Mouse (Mus musculus) stomach, embryonic 15.5 days (tissue): ENCODE measurements at regions not wholly inside any gene's neighbourhood (a gene's known extent, or its start where the extent isn't known, plus 50 kb on each side); places are given as distances from the start of the nearest gene placed in this dataset.
"Not testable (repeated sequence)": the region's sequence is repeated elsewhere in the genome, so short reads cannot be mapped to it uniquely, and the experiment has no call there.

Source experiments
- ATAC-seq: fragments of 200-750 bp; cut with Nextera tagmentation; 2 replicates; pipeline ENCODE4 v1.8.0; 2017; ENCODE audit warnings: low read depth, moderate number of reproducible peaks, moderate TSS enrichment; ENCODE audit not compliant: insufficient read depth, low FRiP score
- H3K27ac ChIP-seq: fragments of 300-500 bp; sonication (generic); 2 replicates; pipeline ENCODE4 v1.5.1; 2015; ENCODE audit warnings: mild to moderate bottlenecking, inconsistent platforms
- H3K27me3 ChIP-seq: fragments of 300-500 bp; sonication (generic); replicated peaks from 2 replicates; pipeline ENCODE4 v1.6.1; 2015; ENCODE audit warnings: inconsistent platforms
- H3K36me3 ChIP-seq: fragments of 300-500 bp; sonication (generic); 2 replicates; pipeline ENCODE4 v1.6.1; 2015; ENCODE audit warnings: inconsistent platforms
- H3K4me1 ChIP-seq: fragments of 300-500 bp; sonication (generic); 2 replicates; pipeline ENCODE4 v1.6.1; 2015; ENCODE audit warnings: inconsistent platforms
- H3K4me2 ChIP-seq: fragments of 300-500 bp; sonication (generic); 2 replicates; pipeline ENCODE4 v1.6.1; 2015; ENCODE audit warnings: mild to moderate bottlenecking, inconsistent platforms
- H3K4me3 ChIP-seq: fragments of 300-500 bp; sonication (generic); replicated peaks from 2 replicates; pipeline ENCODE4 v1.5.1; 2015; ENCODE audit warnings: inconsistent platforms
- H3K9ac ChIP-seq: fragments of 300-500 bp; sonication (generic); 2 replicates; pipeline ENCODE4 v1.6.1; 2015; ENCODE audit warnings: inconsistent platforms
- H3K9me3 ChIP-seq: fragments of 300-500 bp; sonication (generic); 2 replicates; pipeline ENCODE4 v1.6.1; 2016; ENCODE audit warnings: inconsistent platforms
- WGBS: fragments of 180-500 bp; shearing (Covaris S2); methylation state at CpG from one replicate; pipeline ENCODE4 v1.1.7; 2015; 5-methylcytosine and 5-hydroxymethylcytosine counted together

DNA sequence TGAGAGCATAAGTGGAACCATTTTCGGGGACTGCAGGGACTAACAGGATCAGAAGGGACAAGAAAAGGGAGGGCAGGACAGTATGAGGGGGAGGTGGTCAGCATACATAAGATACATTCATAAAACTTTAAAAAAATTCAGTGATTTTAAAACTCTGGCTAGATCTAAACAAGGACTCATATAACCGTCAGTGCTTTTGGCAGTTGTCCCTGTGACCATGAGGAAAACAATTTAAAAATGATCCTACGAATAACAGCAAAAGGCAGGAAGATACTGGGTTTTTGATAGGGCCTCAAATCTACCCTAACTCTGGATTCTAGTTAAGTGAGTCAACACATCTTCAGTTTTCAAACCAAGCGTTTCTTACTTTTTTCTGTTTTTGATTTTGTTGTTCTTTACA, 106.9 kb upstream of the Eif4g2 start:
- Histone ChIP-seq H3K36me3 (no peaks in the 10 kb centered on the region), H3K4me1 (no peaks in the 10 kb centered on the region), H3K4me2 (no peak overlapping the region), H3K4me3 (no peak overlapping the region), H3K9ac (no peak overlapping the region), H3K27me3 (no peaks in the 10 kb centered on the region), H3K9me3 (no peaks in the 10 kb centered on the region), H3K27ac (no peak overlapping the region)
- no peak for ATAC-seq
- WGBS = 68% methylated on average over 4 of the region's 4 CpGs

DNA sequence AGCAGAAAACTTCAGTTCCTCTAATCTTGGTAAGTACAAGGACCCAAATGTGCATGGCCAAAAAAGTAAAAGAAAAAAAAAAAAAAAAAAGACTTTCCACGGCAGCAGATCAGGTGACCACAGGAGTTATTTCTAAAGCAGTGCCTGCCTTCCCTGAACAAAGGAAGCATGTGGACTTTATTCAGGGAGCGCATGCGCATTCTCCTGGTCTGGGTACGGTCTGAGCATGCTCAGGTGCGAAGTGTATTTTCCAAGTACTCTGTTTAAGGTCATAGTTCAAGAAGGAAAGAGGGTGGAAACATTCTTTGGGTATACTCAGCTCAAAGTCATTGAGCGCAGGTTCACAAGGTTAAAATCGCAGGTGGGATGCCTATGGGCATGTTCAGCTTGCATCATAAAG, 103.1 kb upstream of the Eif4g2 start:
- H3K27me3 ChIP-seq = no peaks in the 10 kb centered on the region
- no peak for ATAC-seq
- 84% methylated on average over 7 of the region's 7 CpGs for WGBS

DNA sequence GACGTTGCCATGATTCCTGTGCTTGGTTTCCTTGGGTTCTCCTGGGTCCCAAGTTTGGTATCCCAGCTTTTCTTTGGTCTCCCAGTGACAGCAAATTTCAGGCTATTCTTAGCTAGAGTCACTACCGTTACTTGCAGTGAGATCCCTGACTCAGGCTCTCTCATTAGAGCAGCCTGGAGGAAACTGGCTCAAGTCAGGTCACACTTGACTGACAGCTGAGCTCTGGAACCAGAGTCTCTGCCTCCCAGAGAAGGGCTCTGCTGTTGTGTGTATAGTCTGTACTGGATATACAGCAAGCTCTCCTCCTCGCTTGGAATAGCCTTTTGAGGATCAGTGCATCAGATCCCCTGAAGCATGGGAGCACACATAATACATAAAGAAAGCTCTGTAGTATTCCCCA, 100.7 kb upstream of the Eif4g2 start:
- H3K9me3 ChIP-seq = no peaks in the 10 kb centered on the region
- H3K27ac ChIP-seq = no peak overlapping the region
- H3K27me3 ChIP-seq = no peaks in the 10 kb centered on the region
- WGBS = 78% methylated on average over 3 of the region's 3 CpGs
- no peak overlapping the region for H3K4me3 ChIP-seq
- H3K4me2 ChIP-seq = no peak overlapping the region
- no peaks in the 10 kb centered on the region for H3K36me3 ChIP-seq
- peaks cover 8% of the 10 kb centered on the region; the same call in 1 of the 2 replicates for H3K4me1 ChIP-seq
- H3K9ac ChIP-seq = no peak overlapping the region
- ATAC-seq = no peak

More for the DNA sequence above, 103.1 kb upstream of the Eif4g2 start:
- H3K9ac ChIP-seq = no peak overlapping the region
- no peak overlapping the region for H3K27ac ChIP-seq
- H3K4me2 ChIP-seq = no peak overlapping the region
- no peaks in the 10 kb centered on the region for H3K9me3 ChIP-seq
- no peak overlapping the region for H3K4me3 ChIP-seq
- no peaks in the 10 kb centered on the region for H3K4me1 ChIP-seq
- no peaks in the 10 kb centered on the region for H3K36me3 ChIP-seq

DNA sequence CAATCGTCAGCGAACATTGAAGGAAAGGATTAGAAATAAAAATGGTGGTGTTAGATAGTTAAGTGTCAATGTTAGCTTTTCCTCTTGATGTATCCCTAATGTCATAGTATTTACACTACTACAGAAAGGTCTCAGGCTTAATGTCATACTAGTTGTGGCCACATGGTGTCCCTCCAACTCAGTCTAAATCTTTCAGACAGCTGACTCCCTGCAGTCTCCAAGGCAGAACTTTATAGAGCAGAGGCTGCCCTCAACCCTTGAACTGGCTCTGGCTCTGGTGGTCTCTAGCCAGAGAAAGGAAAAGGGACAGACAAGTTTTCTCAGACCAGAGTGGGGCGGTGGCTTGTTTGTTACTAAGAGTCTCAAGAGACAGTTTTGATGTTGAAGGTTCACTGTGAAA, 99.5 kb upstream of the Eif4g2 start:
- H3K4me3 ChIP-seq = no peak overlapping the region
- H3K9me3 ChIP-seq = no peaks in the 10 kb centered on the region
- no peaks in the 10 kb centered on the region for H3K36me3 ChIP-seq
- H3K4me2 ChIP-seq = no peak overlapping the region
- no peak overlapping the region for H3K27ac ChIP-seq
- WGBS = 50% methylated on average over 3 of the region's 3 CpGs
- no peak overlapping the region for H3K9ac ChIP-seq
- peaks cover 8% of the 10 kb centered on the region; the same call in 1 of the 2 replicates for H3K4me1 ChIP-seq
- H3K27me3 ChIP-seq = no peaks in the 10 kb centered on the region
- no peak for ATAC-seq

DNA sequence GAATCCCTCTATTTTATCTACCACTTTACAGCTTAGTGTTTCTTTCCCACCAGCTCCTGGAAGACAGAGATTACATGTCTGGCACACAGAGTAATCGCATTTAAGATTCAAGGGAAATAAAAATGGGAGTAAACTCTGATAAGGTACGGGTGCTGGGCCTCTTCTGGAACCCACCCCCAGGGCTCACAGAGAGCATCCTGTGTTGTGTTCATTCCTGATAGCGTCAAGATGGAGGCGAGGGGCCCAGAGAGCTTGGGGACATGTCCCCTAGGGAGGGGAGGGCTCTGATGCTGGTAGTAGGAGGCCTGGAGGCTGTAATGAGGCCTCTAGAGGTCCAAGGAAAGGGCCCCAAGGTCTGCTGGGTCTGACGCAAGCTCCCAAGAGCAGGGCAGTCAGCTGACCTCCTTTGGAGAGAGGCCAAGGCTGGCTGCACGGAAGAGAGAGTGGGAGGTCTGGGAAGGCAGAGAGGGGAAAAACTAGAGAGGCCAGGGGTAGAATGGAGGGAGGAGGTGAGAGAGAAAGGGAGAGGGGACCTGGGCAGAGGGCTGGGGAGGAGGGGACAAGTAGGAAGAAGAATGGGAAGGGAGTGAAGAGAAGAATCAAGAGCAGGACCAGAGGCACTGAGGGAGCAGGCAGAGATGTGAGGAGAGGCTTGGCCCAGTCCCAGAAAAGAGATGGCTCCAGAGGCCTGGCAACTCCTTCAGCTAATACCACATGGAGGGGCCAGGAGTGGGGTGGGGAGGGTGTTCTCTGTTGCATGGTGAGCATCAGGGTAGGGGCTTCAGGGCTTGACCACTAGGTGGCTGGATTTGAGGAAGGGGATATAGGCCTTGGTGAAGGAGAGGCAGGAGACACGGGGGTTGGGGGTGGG, 96.8 kb upstream of the Eif4g2 start:
- ATAC-seq = peak; percentile 83
- H3K9ac ChIP-seq = no peak overlapping the region
- H3K4me2 ChIP-seq = no peak overlapping the region
- H3K27ac ChIP-seq = peak overlapping the region; percentile 60; the same call in 1 of the 2 replicates
- no peak overlapping the region for H3K4me3 ChIP-seq
- H3K4me1 ChIP-seq = peaks cover 8% of the 10 kb centered on the region; the same call in 1 of the 2 replicates
- 33% methylated on average over 7 of the region's 7 CpGs for WGBS
- no peaks in the 10 kb centered on the region for H3K9me3 ChIP-seq
- H3K36me3 ChIP-seq = no peaks in the 10 kb centered on the region
- H3K27me3 ChIP-seq = no peaks in the 10 kb centered on the region

DNA sequence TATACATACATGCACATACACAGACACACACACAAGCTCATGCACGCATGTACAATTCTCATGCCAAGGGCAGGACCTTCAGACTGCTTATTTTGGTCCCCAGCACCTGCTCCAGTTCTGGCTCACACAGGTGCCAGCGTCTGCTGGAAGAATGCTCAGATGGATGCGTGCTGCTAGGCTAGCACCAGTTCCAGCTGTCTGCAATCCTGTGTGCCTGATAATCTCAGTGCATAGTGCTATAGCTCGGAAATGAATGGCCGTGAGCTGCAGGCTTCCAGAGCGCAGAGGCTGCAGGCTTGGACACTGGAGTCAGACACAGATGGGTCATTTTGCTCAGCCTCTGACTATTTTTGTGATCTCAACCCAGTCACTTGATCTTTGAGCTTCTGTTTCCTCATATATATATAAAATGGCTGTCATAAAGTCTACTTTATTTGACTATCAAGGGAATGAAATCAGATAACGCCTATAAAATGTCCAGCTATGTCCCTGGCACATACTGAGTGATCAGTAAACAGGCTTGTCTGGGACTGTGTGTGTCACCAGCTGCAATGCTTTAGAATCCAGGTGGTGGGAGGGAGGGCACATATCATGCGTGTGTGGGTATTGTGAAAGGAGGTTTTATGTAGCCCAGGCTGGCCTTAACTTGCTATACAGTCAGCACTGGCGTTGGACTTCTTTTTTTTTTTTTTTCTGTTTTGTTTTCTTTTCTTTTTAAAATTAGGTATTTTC, 91.7 kb upstream of the Eif4g2 start:
- no peaks in the 10 kb centered on the region for H3K27me3 ChIP-seq
- peaks cover 3% of the 10 kb centered on the region; the same call in 1 of the 2 replicates for H3K4me1 ChIP-seq
- no peak overlapping the region for H3K27ac ChIP-seq
- no peak overlapping the region for H3K4me3 ChIP-seq
- no peaks in the 10 kb centered on the region for H3K9me3 ChIP-seq
- no peak overlapping the region for H3K4me2 ChIP-seq
- H3K9ac ChIP-seq = no peak overlapping the region
- H3K36me3 ChIP-seq = no peaks in the 10 kb centered on the region
- ATAC-seq = no peak
- 76% methylated on average over 9 of the region's 9 CpGs for WGBS

DNA sequence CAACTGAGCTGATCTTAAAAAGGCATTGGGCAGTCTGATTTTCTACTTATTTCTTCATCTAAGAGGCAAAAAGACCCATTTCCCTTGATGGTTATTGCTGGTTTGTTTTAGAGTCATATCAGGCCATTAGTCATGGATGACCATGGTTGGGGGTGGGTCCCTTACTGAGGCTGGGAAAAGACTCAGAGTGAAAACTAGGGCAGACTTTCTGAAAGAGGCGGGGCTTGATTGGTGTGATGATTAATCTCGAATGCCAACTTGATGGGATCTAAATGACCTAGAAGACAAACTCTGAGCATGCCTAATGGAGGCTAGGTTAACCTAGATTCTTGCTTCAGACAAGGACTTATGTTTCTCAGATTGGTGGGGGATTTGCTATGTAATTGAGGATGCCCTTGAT, 89.2 kb upstream of the Eif4g2 start:
- no peak overlapping the region for H3K4me3 ChIP-seq
- H3K4me2 ChIP-seq = no peak overlapping the region
- H3K9me3 ChIP-seq = no peaks in the 10 kb centered on the region
- H3K27ac ChIP-seq = no peak overlapping the region
- no peaks in the 10 kb centered on the region for H3K27me3 ChIP-seq
- no peak overlapping the region for H3K9ac ChIP-seq
- no peaks in the 10 kb centered on the region for H3K36me3 ChIP-seq
- ATAC-seq = no peak
- no peaks in the 10 kb centered on the region for H3K4me1 ChIP-seq
- 76% methylated on average over 2 of the region's 2 CpGs for WGBS

DNA sequence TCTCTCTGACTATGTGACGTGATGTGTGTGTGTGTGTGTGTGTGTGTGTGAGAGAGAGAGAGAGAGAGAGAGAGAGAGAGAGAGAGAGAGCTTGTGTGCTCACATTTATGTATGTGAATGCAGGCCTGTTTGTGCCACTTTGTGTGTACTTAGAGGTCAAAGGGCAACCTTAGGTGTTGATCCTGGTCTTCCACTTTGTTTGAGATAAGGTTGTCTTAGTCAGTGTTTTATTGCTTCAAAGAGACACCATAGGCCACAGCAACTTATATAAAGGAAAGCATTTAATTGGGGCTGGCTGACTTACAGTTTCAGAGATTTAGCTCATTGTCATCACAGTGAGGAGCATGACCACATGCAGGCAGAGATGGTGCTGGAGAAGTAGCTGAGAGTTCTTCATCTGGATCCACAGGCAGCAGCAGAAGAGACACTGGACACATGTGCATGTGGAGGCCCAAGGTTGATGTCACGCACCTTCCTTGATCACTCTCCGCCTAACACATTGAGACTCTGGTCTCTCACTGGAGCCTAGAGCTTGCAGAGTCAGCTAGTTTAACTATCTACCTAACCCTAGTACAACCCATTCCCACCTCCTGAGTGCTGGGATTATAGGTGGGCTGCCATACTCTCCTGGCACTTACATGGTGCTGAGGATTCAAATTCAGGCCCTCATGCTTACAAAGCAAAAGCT, 85.9 kb upstream of the Eif4g2 start:
- not testable (repeated sequence) for H3K9ac ChIP-seq, H3K4me3 ChIP-seq, H3K36me3 ChIP-seq, H3K4me1 ChIP-seq, H3K4me2 ChIP-seq, H3K27me3 ChIP-seq, H3K9me3 ChIP-seq, ATAC-seq, H3K27ac ChIP-seq
- WGBS = 82% methylated on average over 3 of the region's 3 CpGs

DNA sequence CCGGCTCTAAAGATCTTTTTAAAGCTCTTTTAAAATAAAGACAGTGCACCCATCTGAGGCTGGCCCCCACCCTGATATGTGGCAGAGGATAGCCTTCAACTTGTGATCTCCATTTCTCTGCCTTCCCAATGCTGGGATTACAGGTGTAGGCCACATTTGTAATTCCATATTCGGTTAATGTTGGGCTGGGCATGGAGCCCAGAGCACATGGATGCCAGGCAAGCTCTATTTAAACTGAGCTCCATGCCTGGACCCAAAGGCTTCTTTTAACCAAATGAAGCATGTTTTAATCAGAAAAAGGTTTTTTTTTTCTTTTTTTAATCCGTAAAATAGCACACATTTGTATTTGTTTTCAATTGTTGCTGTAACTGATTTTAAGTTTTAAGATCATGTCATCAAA, 82.2 kb upstream of the Eif4g2 start:
- Histone ChIP-seq H3K4me3 (no peak overlapping the region), H3K4me2 (no peak overlapping the region), H3K9me3 (no peaks in the 10 kb centered on the region), H3K9ac (no peak overlapping the region), H3K27ac (no peak overlapping the region), H3K4me1 (no peaks in the 10 kb centered on the region), H3K36me3 (no peaks in the 10 kb centered on the region), H3K27me3 (no peaks in the 10 kb centered on the region)
- 84% methylated on average over 3 of the region's 3 CpGs for WGBS
- no peak for ATAC-seq

DNA sequence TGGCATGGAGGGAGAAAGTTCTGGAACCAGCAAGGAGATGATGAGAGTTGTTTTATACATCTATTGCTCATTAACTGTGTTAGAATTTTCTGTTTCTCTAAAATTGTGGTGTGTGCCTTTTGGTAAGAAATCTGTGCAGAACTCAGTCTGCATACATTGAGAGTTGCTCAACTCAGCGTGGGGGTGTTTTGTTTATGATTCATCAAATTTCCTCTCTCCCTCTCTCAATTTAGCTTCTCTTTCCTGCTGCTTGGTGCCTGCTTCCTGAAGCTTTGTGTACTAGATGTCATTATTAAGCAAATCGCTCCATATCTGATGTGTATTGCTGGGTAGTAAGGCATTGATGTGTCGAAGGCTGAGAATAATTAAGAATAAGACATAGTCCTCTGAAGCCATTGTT, 81.4 kb upstream of the Eif4g2 start:
- no peak overlapping the region for H3K4me2 ChIP-seq
- no peaks in the 10 kb centered on the region for H3K27me3 ChIP-seq
- WGBS = 68% methylated on average over 3 of the region's 3 CpGs
- no peak overlapping the region for H3K9ac ChIP-seq
- H3K4me3 ChIP-seq = no peak overlapping the region
- no peaks in the 10 kb centered on the region for H3K9me3 ChIP-seq
- H3K4me1 ChIP-seq = no peaks in the 10 kb centered on the region
- ATAC-seq = no peak
- no peak overlapping the region for H3K27ac ChIP-seq
- no peaks in the 10 kb centered on the region for H3K36me3 ChIP-seq

DNA sequence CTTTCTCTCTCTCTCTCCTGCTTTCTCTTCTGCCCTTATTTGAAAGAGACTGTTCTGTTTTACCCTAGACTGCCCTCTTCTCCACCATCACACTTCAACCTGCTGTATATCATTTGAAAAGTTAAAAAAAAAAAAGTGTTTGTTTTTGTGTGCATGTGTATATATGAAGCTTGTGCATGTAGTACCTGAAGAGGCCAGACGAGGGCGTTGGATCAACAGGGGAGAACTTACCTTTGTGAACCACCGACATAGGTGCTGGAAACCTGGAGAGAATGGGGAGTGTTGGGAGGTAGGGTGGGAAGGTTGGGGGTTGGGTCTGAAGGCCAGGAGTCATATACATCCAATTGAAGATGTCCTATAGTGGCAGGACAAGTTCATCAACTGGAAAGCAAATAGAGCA, 81.0 kb upstream of the Eif4g2 start:
- Histone ChIP-seq H3K4me1 (no peaks in the 10 kb centered on the region), H3K36me3 (no peaks in the 10 kb centered on the region), H3K9ac (no peak overlapping the region), H3K27me3 (no peaks in the 10 kb centered on the region), H3K27ac (no peak overlapping the region), H3K4me3 (no peak overlapping the region), H3K4me2 (no peak overlapping the region), H3K9me3 (no peaks in the 10 kb centered on the region)
- ATAC-seq = no peak
- 45% methylated on average over 3 of the region's 3 CpGs for WGBS

DNA sequence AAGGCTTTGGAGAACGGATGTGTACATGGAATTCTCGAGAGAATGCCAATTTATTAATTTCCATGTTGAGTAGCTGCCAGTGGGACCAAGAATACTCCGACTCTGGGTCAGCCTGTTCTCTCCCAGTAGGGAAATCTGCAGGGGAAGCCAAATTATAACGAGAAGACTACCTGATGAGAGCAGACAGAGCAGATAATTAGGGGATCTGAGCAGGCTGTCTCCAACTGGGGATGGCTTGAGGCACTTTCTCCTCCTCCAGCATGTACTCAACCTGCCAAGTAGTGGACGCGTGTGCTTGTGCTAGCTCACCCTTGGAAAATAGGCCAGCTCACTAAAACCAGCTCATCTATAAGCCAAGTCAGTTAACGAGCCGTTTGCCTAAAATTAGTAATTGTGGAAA, 80.5 kb upstream of the Eif4g2 start:
- ATAC-seq = no peak
- 77% methylated on average over 8 of the region's 8 CpGs for WGBS
- Histone ChIP-seq H3K36me3 (no peaks in the 10 kb centered on the region), H3K27ac (no peak overlapping the region), H3K4me2 (no peak overlapping the region), H3K4me1 (no peaks in the 10 kb centered on the region), H3K9ac (no peak overlapping the region), H3K4me3 (no peak overlapping the region), H3K9me3 (no peaks in the 10 kb centered on the region), H3K27me3 (no peaks in the 10 kb centered on the region)
